Mouse (Mus musculus) spleen, adult 2 months (tissue): ENCODE results near the gene Rps2.

Source experiments
- CTCF ChIP-seq: fragments of 200-500 bp; IDR thresholded peaks from 2 replicates; pipeline ENCODE4 v1.5.1; 2011; ENCODE audit warnings: mild to moderate bottlenecking, inconsistent platforms; ENCODE audit not compliant: insufficient read depth, insufficient read length, insufficient replicate concordance; ENCODE audit errors: extremely low read depth
- POLR2A ChIP-seq: fragments of 200-500 bp; IDR thresholded peaks from 2 replicates; pipeline ENCODE4 v1.6.1; 2011; ENCODE audit warnings: low read depth, low read length, inconsistent platforms

DNA sequence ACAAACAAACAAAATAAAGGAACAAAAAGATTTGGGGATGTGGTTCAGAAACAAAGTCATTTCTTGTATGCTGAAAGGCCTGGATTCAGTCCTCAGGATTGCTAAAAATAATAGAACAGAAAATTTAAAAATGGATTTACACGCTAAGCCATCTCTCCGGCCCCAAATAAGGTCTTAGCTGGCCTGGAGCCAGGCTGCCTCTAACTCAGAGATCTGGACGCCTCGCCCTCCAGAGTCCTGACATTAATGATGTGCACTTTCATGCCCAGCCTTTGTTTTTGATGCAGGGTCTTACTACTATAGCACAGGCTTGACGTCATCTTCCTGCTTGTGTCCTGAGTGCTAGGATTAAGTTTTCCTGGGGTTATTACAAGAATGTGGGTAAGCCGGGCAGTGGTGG lies 11.2 kb downstream of the Rps2 start:
- TF ChIP-seq CTCF: no peak
- TF ChIP-seq POLR2A: no peak
